Mouse (Mus musculus): ENCODE measurements around the gene Slc39a11. TPM values are rescaled to one million over a fixed set of nuclear protein-coding genes. Genes with fewer than 3 reads are reported as not detected.

The Slc39a11 gene
- polyA plus RNA-seq, 1 experiment from 2014 or later: 26.3 TPM

GRCm38 (mm10) chr11:113498889-113499288 lies 151.0 kb downstream of the Slc39a11 start:
- H3K27me3 ChIP-seq: no peaks in the 10 kb centered on the region
- no peaks in the 10 kb centered on the region for H3K9me3 ChIP-seq
- H3K4me3 ChIP-seq: no peak overlapping the region
- 0 out of 2 replicates have a peak, but pooled peaks cover 2% of the 10 kb centered on the region for H3K4me1 ChIP-seq
- no peak overlapping the region for H3K4me2 ChIP-seq
- no peak overlapping the region for H3K27ac ChIP-seq
- H3K9ac ChIP-seq: no peak overlapping the region
- WGBS: 65% methylated on average over 9 of the region's 9 CpGs
- no peak for ATAC-seq (ENCODE audit: insufficient number of reproducible peaks, insufficient read depth, low FRiP score, low TSS enrichment, low read depth)
- no peaks in the 10 kb centered on the region for H3K36me3 ChIP-seq

DNA sequence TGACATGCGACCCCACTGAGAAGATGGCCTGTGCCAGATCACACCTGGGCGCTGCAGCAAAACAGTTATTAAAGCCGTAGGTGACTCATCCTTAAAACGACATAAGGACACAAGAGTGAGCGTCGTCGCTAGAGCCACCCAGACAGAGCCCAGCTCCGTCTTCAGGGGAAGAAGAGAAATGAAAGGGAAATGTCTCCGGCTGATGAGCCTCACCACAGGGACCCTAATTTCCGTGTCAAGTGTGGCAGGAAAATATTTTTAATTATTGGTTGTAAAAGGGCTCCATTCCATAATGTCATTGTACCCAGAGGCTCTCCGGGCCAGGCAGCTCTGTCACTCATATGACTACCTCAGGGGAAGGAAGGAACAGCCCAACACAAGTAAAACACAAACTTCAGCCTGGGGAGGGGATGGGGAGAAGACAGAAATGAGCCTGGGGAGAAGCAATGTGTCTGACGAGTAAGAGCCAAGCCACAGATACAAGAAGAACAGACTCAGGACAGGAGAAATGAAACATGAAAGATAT lies 155.8 kb downstream of the Slc39a11 start:
- 67% methylated on average over 12 of the region's 12 CpGs for WGBS
- Histone ChIP-seq H3K4me2 (no peak overlapping the region), H3K9ac (no peak overlapping the region), H3K27me3 (no peaks in the 10 kb centered on the region), H3K9me3 (no peaks in the 10 kb centered on the region), H3K36me3 (no peaks in the 10 kb centered on the region), H3K4me3 (no peak overlapping the region), H3K4me1 (no peaks in the 10 kb centered on the region), H3K27ac (no peak overlapping the region)
- ATAC-seq (ENCODE audit: insufficient number of reproducible peaks, insufficient read depth, low FRiP score, low TSS enrichment, low read depth): no peak

DNA sequence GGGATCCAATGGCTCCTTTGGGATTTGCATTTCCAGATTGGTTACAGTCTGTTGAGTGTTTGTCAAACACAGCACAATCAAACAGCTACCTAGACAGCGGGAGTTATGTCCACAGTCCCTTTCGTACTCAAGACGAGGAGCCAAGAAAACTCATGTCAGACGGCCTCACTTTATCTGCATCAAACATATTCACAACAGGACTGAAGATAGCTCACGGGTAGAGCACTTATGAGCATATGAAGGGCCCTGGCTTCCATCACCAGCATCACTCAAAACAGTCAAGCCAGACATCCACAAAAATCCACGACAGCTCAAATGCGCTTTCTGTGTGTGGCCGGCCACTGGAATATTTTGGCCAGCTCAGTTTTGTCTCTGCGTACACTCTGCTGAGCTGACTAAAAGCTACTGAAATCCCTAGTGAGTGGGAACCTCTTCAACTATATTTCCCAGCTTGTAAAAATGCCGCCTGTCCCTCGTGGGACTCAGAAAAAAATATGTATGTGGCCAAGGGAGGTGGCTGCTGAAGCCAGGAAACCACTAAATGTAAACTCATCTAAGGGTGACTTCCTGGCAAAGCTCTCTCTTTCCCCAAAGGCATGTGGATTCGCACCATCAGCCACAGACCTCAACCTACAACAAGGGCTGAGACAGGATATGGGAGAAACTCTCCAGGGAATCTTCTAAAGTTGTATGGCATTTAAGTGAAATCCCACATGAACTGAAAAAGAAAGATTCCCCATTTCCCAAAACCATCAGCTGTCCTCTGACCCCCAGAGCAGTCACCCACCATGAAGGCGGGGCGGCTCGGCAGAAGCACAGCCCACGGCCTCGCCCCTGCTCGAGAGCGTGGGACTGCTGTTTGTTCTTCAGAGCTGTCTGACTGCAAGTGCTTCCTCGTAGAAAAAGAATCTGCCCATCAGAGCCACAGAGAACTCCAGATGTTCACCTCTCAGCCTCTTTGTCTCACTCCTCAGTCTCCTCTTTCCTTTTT lies 159.1 kb downstream of the Slc39a11 start:
- Histone ChIP-seq H3K36me3 (no peaks in the 10 kb centered on the region), H3K4me1 (peaks cover 15% of the 10 kb centered on the region; the same call in 1 of the 2 replicates)
- 75% methylated on average over 20 of the region's 20 CpGs for WGBS

GRCm38 (mm10) chr11:113487603-113488335 lies 162.1 kb downstream of the Slc39a11 start:
- no peak overlapping the region for H3K27ac ChIP-seq
- H3K9ac ChIP-seq: no peak overlapping the region
- H3K4me3 ChIP-seq: no peak overlapping the region
- no peaks in the 10 kb centered on the region for H3K36me3 ChIP-seq
- 61% methylated on average over 8 of the region's 8 CpGs for WGBS
- H3K9me3 ChIP-seq: no peaks in the 10 kb centered on the region
- no peak overlapping the region for H3K4me2 ChIP-seq
- no peak for ATAC-seq (ENCODE audit: insufficient number of reproducible peaks, insufficient read depth, low FRiP score, low TSS enrichment, low read depth)
- H3K4me1 ChIP-seq: peaks cover 15% of the 10 kb centered on the region; the same call in 1 of the 2 replicates
- no peaks in the 10 kb centered on the region for H3K27me3 ChIP-seq

More for the DNA sequence above, 159.1 kb downstream of the Slc39a11 start:
- Histone ChIP-seq H3K27ac (no peak overlapping the region), H3K4me3 (no peak overlapping the region), H3K9me3 (no peaks in the 10 kb centered on the region), H3K9ac (no peak overlapping the region), H3K4me2 (no peak overlapping the region), H3K27me3 (no peaks in the 10 kb centered on the region)
- ATAC-seq (ENCODE audit: insufficient number of reproducible peaks, insufficient read depth, low FRiP score, low TSS enrichment, low read depth): no peak

DNA sequence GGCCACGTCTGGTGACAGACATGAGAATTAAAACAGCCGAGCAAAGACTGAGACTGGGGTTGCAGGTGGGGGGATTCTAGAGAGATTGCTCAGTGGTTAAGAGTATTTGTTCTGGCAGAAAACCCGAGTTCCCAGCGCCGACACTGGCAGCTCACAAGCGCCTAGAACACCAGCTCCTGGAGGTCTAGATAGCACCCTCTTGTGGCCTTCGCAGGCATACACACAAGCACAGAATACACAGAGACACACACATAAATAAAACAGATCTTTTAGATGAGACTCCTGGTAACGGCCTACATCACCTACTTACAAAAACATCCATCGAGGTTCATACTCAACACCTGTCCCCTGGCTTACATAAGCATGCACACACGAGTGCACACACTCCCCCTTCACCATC lies 165.8 kb downstream of the Slc39a11 start:
- H3K4me1 ChIP-seq: peaks cover 15% of the 10 kb centered on the region; the same call in 1 of the 2 replicates
- no peaks in the 10 kb centered on the region for H3K27me3 ChIP-seq
- H3K36me3 ChIP-seq: no peaks in the 10 kb centered on the region
- ATAC-seq (ENCODE audit: insufficient number of reproducible peaks, insufficient read depth, low FRiP score, low TSS enrichment, low read depth): no peak
- H3K4me2 ChIP-seq: no peak overlapping the region
- H3K9me3 ChIP-seq: no peaks in the 10 kb centered on the region
- 85% methylated on average over 10 of the region's 10 CpGs for whole genome bisulfite sequencing
- H3K9ac ChIP-seq: no peak overlapping the region
- H3K27ac ChIP-seq: no peak overlapping the region
- H3K4me3 ChIP-seq: no peak overlapping the region

- Histone ChIP-seq H3K36me3 (no peaks in the 10 kb centered on the region), H3K4me1 (0 out of 2 replicates have a peak, but pooled peaks cover 5% of the 10 kb centered on the region), H3K27ac (no peak overlapping the region), H3K4me3 (no peak overlapping the region), H3K9me3 (no peaks in the 10 kb centered on the region), H3K9ac (no peak overlapping the region), H3K27me3 (no peaks in the 10 kb centered on the region), H3K4me2 (no peak overlapping the region)
- ATAC-seq (ENCODE audit: insufficient number of reproducible peaks, insufficient read depth, low FRiP score, low TSS enrichment, low read depth): no peak
- 73% methylated on average over 9 of the region's 9 CpGs for WGBS
Observed at GRCm38 (mm10) chr11:113477550-113477949, 172.3 kb downstream of the Slc39a11 start.

- Histone ChIP-seq H3K9me3 (no peaks in the 10 kb centered on the region), H3K4me2 (no peak overlapping the region), H3K27ac (no peak overlapping the region), H3K27me3 (no peaks in the 10 kb centered on the region), H3K9ac (no peak overlapping the region), H3K36me3 (no peaks in the 10 kb centered on the region), H3K4me3 (no peak overlapping the region), H3K4me1 (0 out of 2 replicates have a peak, but pooled peaks cover 5% of the 10 kb centered on the region)
- WGBS: 79% methylated on average over 9 of the region's 9 CpGs
- ATAC-seq (ENCODE audit: insufficient number of reproducible peaks, insufficient read depth, low FRiP score, low TSS enrichment, low read depth): no peak
Observed at GRCm38 (mm10) chr11:113476720-113477119, 173.2 kb downstream of the Slc39a11 start.

GRCm38 (mm10) chr11:113475491-113475890 lies 174.4 kb downstream of the Slc39a11 start:
- H3K36me3 ChIP-seq: no peaks in the 10 kb centered on the region
- H3K27me3 ChIP-seq: no peaks in the 10 kb centered on the region
- peaks cover 8% of the 10 kb centered on the region for H3K4me1 ChIP-seq
- no peak overlapping the region for H3K4me3 ChIP-seq
- no peak overlapping the region for H3K27ac ChIP-seq
- 84% methylated on average over 5 of the region's 5 CpGs for WGBS
- no peak overlapping the region for H3K4me2 ChIP-seq
- H3K9ac ChIP-seq: 0 out of 2 replicates have a peak overlapping the region, but pooled peaks have one; percentile 27
- ATAC-seq (ENCODE audit: insufficient number of reproducible peaks, insufficient read depth, low FRiP score, low TSS enrichment, low read depth): no peak
- no peaks in the 10 kb centered on the region for H3K9me3 ChIP-seq

- Histone ChIP-seq H3K27me3 (no peaks in the 10 kb centered on the region), H3K9me3 (no peaks in the 10 kb centered on the region), H3K27ac (no peak overlapping the region), H3K4me3 (no peak overlapping the region), H3K4me1 (peaks cover 15% of the 10 kb centered on the region), H3K4me2 (no peak overlapping the region), H3K36me3 (no peaks in the 10 kb centered on the region), H3K9ac (no peak overlapping the region)
- 77% methylated on average over 7 of the region's 7 CpGs for WGBS
- ATAC-seq (ENCODE audit: insufficient number of reproducible peaks, insufficient read depth, low FRiP score, low TSS enrichment, low read depth): no peak
Observed at GRCm38 (mm10) chr11:113473998-113474534, 175.8 kb downstream of the Slc39a11 start.

DNA sequence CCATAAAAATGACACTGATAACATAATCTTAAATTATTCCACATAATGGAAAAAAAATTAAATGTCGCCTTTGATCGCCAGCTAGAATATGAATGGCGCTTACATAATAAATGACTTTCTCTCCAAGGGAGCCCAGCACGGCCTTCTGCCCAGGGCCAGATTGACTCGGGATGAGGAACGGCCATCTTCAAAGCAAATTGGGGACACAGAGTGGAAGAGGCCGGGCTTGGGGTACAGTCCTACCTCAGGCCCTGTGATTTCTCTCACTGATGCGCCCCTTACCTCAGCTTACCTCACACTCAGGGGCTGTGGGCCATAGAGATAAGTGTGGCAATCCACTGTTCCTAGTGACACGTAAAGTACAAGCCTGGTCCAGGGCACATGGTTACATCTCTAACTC lies 177.9 kb downstream of the Slc39a11 start:
- Histone ChIP-seq H3K4me1 (peaks cover 16% of the 10 kb centered on the region), H3K27me3 (no peaks in the 10 kb centered on the region)

More for the DNA sequence above, 177.9 kb downstream of the Slc39a11 start:
- Histone ChIP-seq H3K4me2 (no peak overlapping the region), H3K27ac (no peak overlapping the region), H3K9ac (no peak overlapping the region), H3K4me3 (no peak overlapping the region), H3K36me3 (no peaks in the 10 kb centered on the region), H3K9me3 (no peaks in the 10 kb centered on the region)
- no peak for ATAC-seq (ENCODE audit: insufficient number of reproducible peaks, insufficient read depth, low FRiP score, low TSS enrichment, low read depth)
- WGBS: 93% methylated on average over 9 of the region's 9 CpGs

Data from embryonic facial prominence, embryonic 13.5 days (tissue).